Mouse (Mus musculus): ENCODE measurements around the gene Tmem121.

The Tmem121 gene

GRCm38 (mm10) chr12:113185442-113186291 lies at the start of gene Tmem121:
Gene Tmem121 (plus strand): TSS chr12:113185930.
- in situ Hi-C loops (cut with MboI; ENCODE audit: low sequenced_read_pairs): no loop called here

DNA sequence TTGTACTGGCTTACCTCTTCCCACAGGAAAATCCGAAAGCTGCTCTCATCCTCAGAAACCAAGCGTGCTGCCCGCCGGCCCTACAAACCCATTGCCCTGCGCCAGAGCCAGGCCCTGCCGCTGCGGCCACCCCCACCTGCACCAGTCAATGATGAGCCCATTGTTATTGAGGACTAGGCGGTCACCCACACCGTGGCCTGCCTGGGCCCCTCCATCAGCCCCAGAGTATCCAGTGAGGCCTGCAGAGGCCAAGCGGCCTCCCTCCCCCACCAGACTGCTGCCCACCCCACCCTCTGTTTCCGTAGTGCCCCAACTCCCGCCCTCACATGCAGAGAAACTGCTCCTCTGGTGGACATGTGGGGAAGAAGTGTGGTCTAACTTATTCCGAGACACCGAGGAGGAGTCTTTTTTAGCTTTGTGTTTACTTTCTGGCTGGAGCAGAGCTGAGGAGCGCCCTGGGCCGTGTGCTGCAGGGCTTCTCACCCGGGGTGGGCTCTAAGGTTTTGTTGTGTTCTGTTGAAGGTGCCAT lies 49.2 kb upstream of the Tmem121 start:
- in situ Hi-C loops (cut with MboI; ENCODE audit: low sequenced_read_pairs): no loop called here

- in situ Hi-C loops (cut with MboI; ENCODE audit: low sequenced_read_pairs): no loop called here
Observed at GRCm38 (mm10) chr12:113137260-113138213, 48.2 kb upstream of the Tmem121 start.

- in situ Hi-C loops (cut with MboI; ENCODE audit: low sequenced_read_pairs): no loop called here
Observed at GRCm38 (mm10) chr12:113138291-113138690, 47.4 kb upstream of the Tmem121 start.

GRCm38 (mm10) chr12:113138901-113139864 lies 46.5 kb upstream of the Tmem121 start:
- in situ Hi-C loops (cut with MboI; ENCODE audit: low sequenced_read_pairs): no loop called here

- in situ Hi-C loops (cut with MboI; ENCODE audit: low sequenced_read_pairs): no loop called here
Observed at GRCm38 (mm10) chr12:113139908-113140615, 45.7 kb upstream of the Tmem121 start, which contains the start of gene Crip2. Gene Crip2 (plus strand): TSS chr12:113140236.

DNA sequence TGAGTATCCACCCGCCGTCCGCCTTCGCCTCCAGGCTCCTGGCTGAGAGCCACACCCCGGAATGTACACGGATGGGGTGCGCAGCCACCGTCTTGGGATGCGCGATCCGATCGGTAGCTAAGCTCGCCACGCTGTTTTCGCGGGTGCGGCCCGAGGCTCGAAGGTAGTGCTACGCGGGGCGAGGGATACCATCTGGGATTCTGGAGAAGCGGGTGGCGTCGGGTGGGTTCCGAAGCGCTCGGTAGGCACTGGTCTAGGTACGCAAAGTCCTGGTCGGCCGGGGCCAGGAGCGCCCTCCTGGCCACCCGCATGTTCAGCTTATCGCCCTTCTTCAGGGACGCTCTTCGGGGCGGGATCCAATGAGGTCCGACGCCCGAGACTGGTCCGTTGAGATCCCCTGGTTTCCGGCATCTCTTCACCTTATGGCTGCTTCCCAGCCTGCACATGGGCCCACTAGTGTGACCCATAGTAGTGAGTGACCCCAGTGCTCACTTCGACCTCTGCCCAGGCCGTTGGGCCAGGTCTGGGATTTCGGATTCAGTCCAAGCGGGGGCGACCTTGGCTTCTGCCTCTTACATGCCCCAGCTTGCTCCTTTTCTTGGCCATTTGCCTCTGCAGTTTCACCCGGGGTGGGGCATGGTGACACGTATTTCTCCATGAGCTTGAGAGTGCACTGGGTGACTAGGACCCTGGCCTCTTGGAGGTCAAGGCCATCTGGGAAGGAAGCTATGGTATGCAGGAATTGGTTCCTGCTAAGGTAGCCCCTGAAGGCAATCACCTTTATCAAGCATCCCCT lies 44.9 kb upstream of the Tmem121 start:
- in situ Hi-C loops (cut with MboI; ENCODE audit: low sequenced_read_pairs): no loop called here

GRCm38 (mm10) chr12:113141531-113141973 lies 44.2 kb upstream of the Tmem121 start:
- in situ Hi-C loops (cut with MboI; ENCODE audit: low sequenced_read_pairs): no loop called here

GRCm38 (mm10) chr12:113142021-113142975 lies 43.4 kb upstream of the Tmem121 start:
- in situ Hi-C loops (cut with MboI; ENCODE audit: low sequenced_read_pairs): no loop called here

GRCm38 (mm10) chr12:113143164-113143563 lies 42.6 kb upstream of the Tmem121 start:
- in situ Hi-C loops (cut with MboI; ENCODE audit: low sequenced_read_pairs): no loop called here

GRCm38 (mm10) chr12:113144001-113144756 lies 41.6 kb upstream of the Tmem121 start:
- in situ Hi-C loops (cut with MboI; ENCODE audit: low sequenced_read_pairs): no loop called here

DNA sequence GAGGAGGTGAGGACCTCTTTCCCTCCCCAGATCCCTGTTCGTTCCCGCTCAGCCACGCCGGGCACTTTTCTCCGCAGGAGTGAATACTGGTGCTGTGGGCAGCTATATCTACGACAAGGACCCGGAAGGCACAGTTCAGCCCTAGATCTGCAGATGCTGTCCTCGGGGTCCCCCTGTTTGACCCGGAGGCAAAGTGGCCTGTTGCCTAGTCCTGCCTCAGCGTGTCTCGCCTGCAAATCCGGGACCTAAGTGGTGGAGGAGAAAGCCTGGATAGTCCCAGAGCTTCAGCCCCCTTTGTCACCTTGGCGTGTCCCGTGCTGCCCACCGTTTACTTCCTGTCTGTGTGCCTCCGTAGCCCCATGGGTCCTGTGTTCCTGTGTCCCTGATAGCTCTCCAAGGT lies 40.8 kb upstream of the Tmem121 start:
- in situ Hi-C loops (cut with MboI; ENCODE audit: low sequenced_read_pairs): no loop called here

DNA sequence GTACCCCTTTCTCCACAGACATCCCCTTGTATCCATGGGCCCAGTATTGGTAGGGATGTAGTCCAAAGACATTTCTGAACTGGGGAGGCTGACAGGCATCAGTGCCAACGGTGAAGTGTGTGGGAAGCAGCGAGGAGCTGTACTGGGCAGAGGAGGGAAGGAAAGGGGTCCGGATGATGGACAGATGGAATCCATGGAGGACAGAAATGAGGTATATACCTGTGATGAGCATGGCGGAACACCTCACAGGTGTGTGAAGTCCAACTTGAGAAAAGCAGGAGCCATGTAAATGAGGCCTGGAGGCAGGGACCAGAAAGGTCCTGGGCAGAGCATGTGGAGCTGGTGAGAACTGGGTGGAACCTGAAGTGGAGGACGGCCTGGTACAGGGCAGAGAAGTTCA lies 40.1 kb upstream of the Tmem121 start:
- in situ Hi-C loops (cut with MboI; ENCODE audit: low sequenced_read_pairs): no loop called here

GRCm38 (mm10) chr12:113146112-113147057 lies 39.3 kb upstream of the Tmem121 start, which contains the start of gene Crip1:
Gene Crip1 (plus strand): TSS chr12:113146316.
- in situ Hi-C loops (cut with MboI; ENCODE audit: low sequenced_read_pairs): no loop called here

GRCm38 (mm10) chr12:113147481-113147880 lies 38.2 kb upstream of the Tmem121 start:
- in situ Hi-C loops (cut with MboI; ENCODE audit: low sequenced_read_pairs): no loop called here

Data from CH12F3 (cell line).